Mouse (Mus musculus): Measurements from ENCODE around the gene Bank1. TPM values are rescaled to one million over a fixed set of nuclear protein-coding genes. Genes with fewer than 3 reads are reported as not detected.
"Not testable (repeated sequence)": the region's sequence is repeated elsewhere in the genome, so short reads cannot be mapped to it uniquely, and the experiment has no call there.

The Bank1 gene
- 1 to 10 TPM; 4.3 to 8.5 (median 4.5) TPM for polyA plus RNA-seq (2017; shearing (Covaris generic))

DNA sequence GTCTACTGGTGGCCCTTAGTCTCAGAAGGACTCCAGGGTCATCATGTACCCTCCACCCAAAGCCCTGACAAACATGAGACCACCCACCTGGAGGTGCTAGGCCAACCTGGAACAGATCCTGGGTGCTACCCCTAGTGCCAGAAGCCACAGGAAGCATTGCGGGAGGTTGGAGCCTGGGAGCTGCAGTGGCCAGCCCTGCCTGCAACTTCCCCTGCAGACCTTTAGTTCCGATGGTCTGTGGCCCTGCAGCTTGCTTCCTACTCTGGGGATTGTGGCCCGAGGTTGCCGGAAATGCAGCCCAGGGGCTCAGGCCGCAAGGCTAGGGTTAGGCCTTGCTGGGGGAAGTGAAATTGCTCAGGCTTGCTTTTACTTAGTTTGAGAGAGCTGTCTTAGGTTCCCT, at the start of gene Bank1:
Gene Bank1 (minus strand): TSS at position 284 of the 400 bp plus-strand sequence.
- no peak for ATAC-seq

DNA sequence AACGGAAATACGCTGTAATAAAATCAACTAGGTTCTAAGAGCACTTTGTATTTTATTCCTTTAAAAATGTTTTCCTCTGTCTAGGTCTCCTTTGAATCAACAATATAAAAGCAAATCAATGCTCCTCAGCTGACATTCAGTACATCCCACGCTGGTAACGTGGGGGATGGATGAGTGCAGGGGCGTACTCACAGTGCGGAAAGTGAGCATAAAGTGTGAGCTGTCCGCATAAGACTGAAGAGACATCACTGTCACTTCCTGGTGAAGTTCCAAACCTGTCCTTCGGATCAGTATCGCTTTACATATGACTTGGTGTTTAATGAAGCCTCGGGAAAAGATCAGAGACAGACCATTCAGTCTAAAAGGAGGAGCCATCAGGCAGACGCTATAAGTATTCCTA, 44.0 kb upstream of the Bank1 start:
- ATAC-seq = no peak

DNA sequence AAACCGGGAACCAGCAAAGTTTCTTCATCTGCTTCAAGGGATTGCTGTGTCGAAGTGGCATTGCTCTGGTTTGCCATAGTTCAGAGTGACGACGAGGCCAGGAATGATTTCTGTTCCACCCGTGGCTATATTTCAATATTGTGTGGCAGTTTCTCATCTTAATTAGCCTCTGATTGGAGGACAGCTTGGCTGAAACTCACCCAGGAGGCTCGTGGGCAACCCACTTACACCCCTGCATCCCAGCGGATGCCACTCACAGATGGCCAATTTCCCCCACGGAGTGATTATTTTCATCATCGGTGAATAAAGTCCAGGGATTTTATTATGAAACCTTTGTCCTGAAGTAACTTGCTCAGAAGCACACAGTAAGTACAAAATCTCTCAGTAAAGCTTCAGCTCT, 43.6 kb upstream of the Bank1 start:
- ATAC-seq = no peak

DNA sequence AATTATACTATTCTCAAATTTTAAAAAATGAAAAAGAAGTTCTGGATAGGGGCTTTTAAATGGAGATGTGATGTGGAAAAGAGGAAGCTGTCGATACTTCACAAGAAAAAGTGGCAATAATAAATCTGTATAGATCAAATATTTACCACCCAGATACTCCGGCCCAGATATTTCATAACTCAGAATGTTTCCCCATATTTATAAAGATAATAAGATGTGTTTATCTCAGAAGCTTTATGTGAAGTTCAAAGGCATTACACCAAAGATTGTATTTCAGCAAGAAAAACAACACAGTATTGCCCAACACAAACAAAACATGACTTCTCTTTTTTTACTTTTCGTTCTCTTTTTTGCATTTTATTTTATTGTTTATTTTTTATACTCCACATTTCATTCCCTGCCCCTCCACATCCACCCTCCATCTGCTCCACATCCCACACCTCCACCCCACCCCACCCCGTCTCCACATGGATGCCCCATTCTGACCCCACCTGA, 42.7 kb upstream of the Bank1 start:
- no peak for ATAC-seq

DNA sequence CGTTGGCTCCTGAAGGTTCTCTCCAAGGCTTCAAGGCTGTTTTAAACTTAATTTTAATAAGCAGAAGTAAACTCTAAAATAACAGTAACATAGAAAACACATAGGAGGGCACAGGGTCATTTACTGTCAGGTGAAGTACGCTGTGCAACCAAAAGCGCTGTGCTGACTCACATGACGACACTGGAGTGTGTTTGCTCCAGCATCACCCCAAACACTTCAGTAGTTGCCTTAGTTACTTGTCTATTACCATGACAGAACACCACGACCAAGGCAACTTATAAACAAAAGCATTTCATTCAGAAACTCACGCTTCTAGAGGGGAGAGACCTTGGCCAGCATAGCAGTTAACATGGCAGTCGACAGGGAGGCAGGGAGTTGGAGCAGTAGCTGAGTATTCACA, 23.8 kb upstream of the Bank1 start:
- no peak for ATAC-seq

DNA sequence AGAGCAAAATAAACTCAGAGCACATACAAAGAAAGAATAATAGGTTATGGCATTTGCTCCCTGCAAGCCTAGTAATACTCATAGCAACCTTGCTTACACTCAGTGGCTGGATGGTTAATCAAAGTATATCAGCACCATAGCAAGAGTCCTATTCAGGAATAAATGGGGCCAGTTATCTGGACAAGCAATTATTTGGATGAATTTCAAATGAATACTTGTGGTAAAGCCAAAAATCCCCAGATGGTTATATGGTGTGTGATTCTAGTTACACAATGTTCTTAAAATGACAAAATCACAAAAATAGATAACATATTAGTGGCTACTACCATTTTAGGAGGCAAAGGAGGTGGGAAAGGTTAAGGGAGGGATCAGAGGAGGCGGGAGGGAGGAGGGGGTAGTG, 22.7 kb upstream of the Bank1 start:
- no peak for ATAC-seq

DNA sequence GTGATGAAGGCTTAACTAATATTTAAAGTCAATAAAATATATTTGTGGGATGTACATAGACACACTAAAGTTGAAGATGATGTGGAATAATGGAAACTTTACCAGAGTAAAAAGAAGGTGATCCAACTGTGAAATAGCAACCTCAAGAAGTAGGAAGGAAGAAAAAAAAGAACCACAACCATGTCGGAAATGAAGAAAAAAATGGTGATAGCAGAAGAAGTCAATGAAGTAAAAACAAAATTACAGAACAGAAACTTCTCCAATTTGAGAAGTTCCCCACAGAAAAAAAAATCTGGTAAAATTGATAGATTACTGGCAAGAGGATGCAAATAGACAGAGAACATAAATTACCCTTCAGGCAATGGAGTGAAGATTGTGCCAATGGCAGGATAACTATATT, 21.4 kb upstream of the Bank1 start:
- no peak for ATAC-seq

DNA sequence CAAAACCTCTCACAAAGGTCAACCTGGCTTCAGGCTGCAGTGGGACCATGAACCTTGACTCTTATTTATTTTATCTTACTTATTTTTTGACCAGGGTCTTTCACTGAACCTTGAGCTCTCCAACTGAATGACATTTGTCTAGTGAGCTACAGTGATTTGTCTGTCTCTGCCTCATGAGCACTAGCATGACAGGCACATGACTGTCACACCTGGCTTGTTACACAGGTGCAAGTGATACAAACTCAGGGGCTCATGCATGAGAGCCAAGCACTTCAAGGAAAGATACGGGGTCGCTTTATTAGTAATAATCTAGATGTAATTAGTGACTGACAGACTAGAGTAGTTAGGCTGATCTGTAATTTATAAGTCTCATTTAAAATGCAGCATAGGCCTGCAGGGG, 16.0 kb upstream of the Bank1 start:
- ATAC-seq = no peak

DNA sequence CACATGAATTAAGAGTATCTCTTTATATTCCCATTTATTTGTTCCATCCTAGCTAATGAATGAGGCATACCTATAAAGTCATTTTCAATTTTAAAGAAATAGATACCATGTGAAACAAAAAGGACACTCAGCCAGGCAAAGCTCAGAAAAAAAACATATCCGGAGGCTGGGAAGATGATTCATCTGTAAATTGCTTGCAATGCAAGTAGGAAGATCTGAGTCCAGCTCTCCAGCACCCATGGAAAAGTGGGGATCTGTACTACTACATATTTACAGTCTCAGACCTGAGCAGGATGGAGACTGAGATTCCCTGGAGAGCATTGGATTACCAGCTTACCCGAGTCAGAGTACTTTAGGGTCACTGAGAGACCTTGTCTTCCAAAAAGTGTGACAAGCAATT, 14.0 kb upstream of the Bank1 start:
- no peak for ATAC-seq

DNA sequence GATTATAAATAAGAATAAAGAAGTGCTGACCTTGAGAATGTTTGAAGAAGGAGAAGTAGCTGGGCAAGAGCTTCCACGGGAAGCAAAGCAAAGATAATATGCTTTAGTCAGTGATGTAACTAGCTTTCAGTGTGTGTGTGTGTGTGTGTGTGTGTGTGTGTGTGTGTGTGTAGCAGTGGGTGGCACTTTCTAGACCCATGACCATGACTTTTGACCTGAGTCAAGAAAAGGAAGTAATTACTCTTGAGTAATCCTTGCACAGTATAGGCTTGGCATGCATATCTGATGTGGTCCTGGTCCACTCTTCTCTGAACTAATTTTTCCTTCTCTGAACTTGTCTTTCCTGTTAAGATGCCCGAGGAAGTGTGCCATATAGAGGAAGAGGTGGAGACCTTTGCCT, 5.3 kb upstream of the Bank1 start:
- no peak for ATAC-seq

DNA sequence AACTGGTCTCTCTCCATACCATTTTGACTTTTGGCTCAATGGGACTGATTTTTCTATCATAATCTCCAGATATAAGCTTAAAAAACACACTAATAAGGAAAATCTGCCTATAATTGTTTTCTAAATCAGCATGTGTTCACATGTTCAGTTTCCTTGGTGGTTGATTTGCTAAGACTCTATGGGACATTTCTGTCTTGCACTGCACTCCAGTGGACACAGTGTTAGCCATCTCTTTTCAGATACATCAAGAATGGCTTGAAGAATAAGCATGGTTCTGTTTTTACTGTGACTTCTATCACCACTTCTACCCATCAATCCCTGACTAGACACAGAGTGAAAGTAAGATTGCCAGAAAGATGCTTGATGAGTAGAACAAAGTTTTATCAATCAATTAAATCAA, 4.2 kb upstream of the Bank1 start:
- no peak for ATAC-seq

DNA sequence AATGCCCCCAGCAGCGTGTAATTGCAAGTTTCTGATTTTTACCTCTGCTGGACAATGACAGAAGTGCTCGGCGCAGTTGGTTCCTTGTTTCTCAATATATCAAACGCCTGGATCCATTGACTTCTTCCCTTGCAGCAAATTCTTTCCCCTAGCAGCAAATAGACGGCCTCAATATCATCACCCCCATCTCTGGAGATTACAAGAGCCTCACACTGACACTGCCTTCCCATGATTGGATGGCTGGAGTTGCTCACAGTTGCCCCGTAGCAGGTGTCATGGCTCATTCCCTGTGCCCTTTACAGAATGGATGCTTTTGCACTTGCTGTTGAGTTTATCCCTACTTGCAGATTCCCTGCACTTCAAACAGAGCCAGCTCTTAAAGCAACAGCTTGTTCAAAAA, 3.3 kb upstream of the Bank1 start:
- no peak for ATAC-seq

DNA sequence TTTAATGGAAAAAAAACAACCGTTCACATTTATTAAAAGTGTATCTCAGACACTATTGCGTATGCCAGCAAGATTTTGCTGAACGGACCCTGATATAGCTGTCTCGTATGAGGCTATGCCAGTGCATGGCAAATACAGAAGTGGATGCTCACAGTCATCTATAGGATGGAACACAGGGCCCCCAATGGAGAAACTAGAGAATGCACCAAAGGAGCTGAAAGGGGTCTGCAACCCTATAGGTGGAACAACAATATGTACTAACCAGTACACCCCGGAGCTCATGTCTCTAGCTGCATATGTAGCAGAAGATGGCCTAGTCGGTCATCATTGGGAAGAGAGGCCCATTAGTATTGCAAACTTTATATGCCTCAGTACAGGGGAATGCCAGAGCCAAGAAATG, 1.1 kb downstream of the Bank1 start:
- not testable (repeated sequence) for ATAC-seq

DNA sequence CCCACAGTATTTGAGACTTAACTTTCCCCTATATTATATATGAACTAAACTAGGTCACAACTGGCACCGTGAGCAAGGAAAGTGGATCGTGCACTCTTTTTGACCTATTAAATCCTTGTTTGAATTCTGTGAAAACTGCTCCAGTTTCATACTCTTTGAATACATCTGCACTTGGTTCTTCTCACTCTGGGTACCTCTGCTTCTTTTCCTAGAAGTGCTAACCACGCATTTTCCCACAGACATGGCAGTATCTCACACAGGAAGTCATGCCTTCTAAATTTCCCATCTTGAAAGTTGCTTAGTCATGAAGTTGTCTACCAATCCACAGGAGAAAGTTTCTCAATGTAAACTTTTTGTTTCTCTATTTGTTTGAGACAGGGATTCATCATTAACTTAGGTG, 3.9 kb downstream of the Bank1 start:
- no peak for ATAC-seq

DNA sequence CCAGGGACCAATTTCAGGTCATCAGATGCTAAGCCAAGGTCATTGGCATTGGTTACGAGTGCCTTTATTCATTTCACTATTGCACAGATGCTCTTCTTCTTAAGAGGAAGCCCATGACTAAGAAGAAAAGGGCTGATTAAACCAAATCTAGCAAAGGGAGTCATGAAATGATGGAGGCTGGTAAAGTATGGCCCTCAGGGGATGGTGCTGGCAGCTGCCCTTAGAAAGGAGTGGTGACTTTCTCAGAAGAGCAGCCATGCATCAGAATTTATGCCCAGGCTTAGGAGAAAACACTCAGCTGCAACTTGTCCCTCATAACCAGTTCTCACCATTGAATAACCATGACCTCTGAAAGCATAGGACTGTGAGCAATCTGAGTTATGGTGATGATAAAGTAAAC, 17.4 kb downstream of the Bank1 start:
- ATAC-seq = no peak

DNA sequence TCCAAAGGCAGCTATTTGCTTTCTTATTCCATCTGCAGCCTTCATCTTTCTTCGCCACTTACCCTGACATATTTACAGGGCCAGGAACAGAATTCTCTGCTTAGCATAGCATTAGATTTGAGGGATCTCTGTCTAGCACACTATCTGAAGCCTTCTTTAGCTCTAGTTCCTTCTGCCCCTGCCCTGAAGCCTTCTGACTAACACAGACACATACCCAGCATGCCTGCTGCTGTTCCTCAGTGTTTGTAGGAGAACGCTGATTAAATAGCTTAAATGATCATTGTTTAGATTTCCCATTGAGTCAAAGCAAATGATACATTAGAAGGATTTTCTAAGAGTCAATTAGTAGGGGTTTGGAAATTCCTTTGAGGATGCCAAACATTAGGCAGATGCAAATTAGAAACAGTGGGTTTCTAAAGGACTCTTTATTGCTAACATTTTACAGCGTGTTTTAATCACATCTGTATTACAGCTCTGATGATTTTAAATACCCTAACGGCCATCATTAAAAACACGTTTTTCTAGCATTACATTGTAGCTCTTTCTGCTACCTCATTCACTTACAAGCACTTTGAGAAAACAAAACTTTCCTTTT, 19.2 kb downstream of the Bank1 start:
- ATAC-seq = no peak

DNA sequence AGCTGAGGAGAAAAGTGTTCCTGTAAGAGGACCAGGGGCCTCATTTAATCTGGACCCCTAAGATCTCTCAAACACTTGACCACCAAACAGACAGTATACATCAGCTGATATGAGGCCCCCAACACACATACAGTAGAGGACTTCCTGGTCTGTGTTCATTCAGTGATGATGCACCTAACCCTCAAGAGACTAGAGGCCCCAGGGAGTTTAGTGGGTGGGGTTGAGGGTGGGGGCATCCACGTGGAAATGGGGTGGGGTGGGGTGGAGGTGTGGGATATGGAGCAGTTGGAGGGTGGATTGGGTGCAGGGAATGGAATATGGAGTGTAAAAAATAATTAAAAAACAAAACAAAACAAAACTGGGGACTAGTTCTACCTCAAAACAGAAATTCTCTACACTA, 23.3 kb downstream of the Bank1 start:
- ATAC-seq = no peak

DNA sequence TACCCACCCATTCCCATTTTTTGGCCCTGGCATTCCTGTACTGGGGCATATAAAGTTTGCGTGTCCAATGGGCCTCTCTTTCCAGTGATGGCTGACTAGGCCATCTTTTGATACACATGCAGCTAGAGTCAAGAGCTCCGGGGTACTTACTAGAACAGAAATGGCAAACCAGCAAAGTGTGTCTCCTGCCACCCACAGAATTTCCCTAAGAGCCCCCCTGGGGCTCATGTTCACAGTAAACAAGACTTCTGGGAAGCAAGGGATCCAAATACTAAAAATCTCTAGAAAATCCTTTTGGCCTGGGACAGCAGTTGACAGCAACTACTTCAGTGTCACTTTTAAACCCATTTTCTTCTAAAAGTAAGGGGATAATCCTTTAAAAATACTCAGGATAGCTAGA, 25.1 kb downstream of the Bank1 start:
- ATAC-seq = not testable (repeated sequence)

DNA sequence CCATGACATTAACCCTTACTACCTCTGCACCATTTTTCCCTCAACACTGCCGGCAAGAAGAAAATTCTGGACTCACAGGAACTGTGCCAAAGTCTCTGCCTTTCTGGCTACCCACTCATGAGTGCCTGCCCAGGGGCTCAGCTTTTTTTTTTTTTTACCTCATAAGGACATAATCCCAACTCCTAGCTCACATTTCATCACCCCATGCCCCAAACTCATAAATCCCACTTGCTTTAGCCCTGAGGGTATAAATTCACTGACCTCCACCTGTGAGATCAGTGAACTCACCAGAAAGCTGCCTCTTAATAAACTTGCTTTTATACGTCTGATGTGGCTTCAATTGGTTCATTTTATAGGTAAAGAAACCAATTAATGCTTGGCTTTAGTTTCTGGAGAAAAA, 28.5 kb downstream of the Bank1 start:
- ATAC-seq = no peak

DNA sequence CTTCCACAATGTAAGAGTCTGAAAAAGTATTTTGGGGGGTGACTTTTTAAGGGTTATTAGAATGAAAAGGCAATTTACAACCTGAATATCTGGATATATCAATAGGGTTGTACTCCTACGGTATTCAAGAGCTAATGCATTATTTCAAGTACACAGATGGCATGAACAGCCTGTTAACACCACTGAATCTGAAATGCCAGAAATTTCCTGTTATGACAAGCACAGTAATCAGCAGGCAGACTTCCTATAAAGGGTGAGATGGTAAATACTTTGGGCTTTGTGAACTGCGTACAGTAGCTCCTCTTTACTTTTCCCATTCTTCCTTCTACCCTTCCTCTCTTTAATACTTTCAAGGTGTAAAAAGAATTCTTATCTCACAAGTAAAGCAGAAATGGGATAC, 30.6 kb downstream of the Bank1 start:
- ATAC-seq = no peak

DNA sequence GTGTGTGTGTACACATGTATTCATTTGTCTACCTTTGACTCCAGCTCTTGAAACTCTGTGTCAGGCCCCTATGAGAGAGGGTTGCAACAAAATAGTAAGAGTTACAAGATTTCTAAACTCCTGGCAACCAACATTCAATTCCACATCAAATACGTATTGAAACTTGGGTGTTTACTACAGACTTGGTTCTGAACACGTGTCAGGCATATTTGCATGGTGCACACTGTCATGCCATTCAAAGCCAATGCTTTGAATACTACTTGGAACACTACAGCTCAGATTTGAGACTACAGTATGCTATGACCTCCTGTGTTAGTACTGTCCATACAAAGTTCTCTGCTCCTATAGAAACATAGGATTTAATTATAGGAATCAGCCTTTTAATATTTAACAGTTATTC, 38.0 kb downstream of the Bank1 start:
- no peak for ATAC-seq

DNA sequence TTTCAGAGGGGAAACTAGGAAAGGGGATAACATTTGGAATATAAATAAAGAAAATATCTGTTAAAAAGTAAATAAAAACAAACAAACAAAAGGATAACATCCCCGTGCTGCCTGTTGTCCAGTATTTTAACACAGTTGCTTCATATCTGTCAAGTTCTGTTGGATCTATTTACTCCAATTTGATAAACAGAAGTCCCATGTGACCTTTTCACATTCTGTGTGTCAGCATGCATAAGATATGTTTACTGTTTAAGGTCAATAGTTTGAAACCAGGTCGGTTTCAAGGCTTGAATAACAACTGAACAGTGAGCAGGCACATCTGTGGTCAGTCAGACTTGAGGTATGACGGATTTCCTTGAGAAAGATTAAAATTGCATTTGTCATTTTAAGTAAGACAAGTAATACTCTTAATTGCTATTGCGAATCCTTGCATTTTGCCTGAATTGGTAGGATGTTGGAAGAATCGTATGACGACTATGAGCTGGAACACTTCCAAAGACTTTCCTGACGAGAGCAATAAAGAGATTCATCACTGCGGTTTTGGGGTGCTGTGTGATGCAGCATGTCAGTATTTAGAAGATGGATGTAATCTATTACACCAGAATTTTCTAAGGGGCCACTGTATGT, 60.8 kb downstream of the Bank1 start:
- no peak for ATAC-seq

DNA sequence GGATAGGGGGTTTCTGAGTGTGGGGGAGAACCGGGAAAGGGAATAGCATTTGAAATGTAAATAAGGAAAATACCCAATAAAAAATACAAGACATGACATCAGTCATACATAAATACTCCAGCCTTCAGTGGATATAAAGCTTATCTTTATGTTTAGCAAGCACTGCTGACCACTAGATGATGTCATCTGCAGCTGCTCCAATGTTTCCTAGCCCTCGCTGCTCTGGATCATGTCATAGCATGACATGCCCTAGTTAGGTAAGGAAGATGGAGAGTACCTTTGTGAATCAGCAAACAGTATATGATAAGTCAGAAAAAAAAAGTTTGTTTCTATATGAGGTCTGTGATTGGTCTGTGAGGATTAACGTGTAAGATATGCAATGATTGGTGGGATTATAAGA, 68.1 kb downstream of the Bank1 start:
- ATAC-seq = no peak

DNA sequence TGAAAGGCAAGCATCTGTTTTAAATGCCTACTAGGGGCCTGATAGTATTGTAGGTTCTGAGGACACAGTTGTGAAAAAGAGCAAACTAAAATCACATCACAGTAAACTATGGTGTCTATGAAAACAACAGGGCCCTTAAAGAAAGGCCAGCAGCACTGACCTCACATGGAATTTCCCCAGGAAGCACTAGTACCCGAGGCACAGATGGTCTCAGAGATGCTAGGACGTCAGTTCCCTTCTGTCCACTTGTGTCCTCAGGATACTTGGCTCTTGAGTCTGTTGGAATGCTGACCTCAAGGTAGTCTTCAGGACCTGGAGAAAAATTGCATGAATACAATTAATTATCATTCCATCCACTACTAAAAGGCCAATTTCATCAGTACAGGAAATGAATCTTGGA, 71.2 kb downstream of the Bank1 start:
- no peak for ATAC-seq

DNA sequence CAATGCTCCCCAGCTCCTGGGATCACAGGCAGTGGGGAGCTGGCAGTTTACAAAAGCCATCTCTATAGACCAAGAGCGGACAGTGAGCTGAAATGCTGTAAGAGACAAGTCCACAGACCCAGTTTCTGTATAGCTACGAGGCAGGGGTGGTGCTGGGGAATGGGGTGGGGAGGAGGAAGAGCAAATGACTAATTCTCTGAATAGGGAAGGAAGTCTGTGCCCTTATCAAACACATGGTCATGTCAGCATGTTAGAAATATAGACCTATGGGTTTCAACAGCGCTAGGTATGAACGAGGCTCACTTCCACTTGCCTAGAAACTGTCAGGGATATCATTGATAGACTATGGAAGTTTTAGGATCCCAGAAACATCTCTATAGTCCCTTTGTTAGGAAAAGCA, 73.0 kb downstream of the Bank1 start:
- no peak for ATAC-seq
